Comparison of ENCODE assay signal across 10 mouse cellular contexts in the genomic region with DNA sequence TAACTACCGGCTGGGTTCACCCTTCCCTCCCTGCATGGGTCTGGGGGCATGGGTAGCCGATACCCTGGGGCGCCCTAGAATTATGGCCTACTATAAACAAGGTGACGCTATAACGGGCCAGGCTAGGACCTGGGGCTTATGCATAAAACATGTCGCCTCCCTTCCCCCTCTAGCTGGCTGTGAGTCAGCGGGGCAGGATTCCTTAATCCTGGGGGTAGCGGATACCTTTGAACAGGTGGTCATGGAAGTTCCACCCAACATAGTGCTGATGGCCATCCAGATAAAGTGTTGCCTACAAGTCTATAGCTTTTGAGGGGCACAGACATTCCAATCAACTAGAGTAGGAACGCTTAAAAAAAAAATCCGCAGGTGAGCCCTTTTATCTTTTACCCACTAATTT. TPM values are rescaled to one million over a fixed set of nuclear protein-coding genes. Genes with fewer than 3 reads are reported as not detected.
DNase-seq lines count a peak whose midpoint lies in the region; ATAC-seq and TF ChIP-seq lines count a peak whose summit lies in the region.
"Had no signal": no experiment of that assay in that cellular context is flagged by ENCODE, and none has a peak within 500 bp of the region (broad histone marks: within the 10 kb centered on the region; RNA-seq: fewer than 3 reads in every experiment).

No protein-coding gene starts in this region.

- H3K4me1 ChIP-seq in hindbrain, embryonic 11.5 days (replicated peaks; ENCODE audit: control insufficient read depth, insufficient read depth, low read length) = peaks cover 9% of the 10 kb centered on the region
- peaks cover 13% of the 10 kb centered on the region; the same call in 1 of the 2 replicates for H3K4me1 ChIP-seq in hindbrain, postnatal 0 days (ENCODE audit: insufficient read depth, low read length)
- H3K4me1 ChIP-seq in intestine, embryonic 15.5 days (replicated peaks) = peaks cover 31% of the 10 kb centered on the region

- H3K27ac ChIP-seq in hindbrain, embryonic 11.5 days (ENCODE audit: low read depth, low read length) = no peak overlapping the region
- H3K27ac ChIP-seq in hindbrain, postnatal 0 days = no peak overlapping the region
- H3K27ac ChIP-seq in intestine, embryonic 15.5 days = no peak overlapping the region

- H3K4me3 ChIP-seq in hindbrain, embryonic 11.5 days (ENCODE audit: low read depth, low read length) = no peak overlapping the region
- H3K4me3 ChIP-seq in hindbrain, postnatal 0 days (ENCODE audit: low read length) = no peak overlapping the region
- no peak overlapping the region; the same call in 1 of the 2 replicates for H3K4me3 ChIP-seq in intestine, embryonic 15.5 days (replicated peaks)

- TF ChIP-seq CTCF in hindbrain, postnatal 0 days (IDR thresholded peaks at IDR 0.05; ENCODE audit: low read depth) = no peak

- ATAC-seq in hindbrain, embryonic 11.5 days (ENCODE audit: low FRiP score) = peak; percentile 20; the same call in 1 of the 2 replicates
- no peak for ATAC-seq in hindbrain, postnatal 0 days
- no peak for ATAC-seq in intestine, embryonic 15.5 days
- no peak for ATAC-seq in erythroid progenitor cell, adult 5-6 weeks (replicated peaks; ENCODE audit: low FRiP score, poor library complexity, severe bottlenecking)

- H3K4me2 ChIP-seq in hindbrain, embryonic 11.5 days (replicated peaks; ENCODE audit: low read depth, low read length) = peak overlapping the region; percentile 85; the same call in 1 of the 2 replicates
- no peak overlapping the region for H3K4me2 ChIP-seq in hindbrain, postnatal 0 days (ENCODE audit: low read depth, low read length)
- H3K4me2 ChIP-seq in intestine, embryonic 15.5 days (replicated peaks) = peak overlapping the region; percentile 97

- H3K27me3 ChIP-seq in hindbrain, embryonic 11.5 days (ENCODE audit: control insufficient read depth, insufficient read depth, low read length) = peaks cover 55% of the 10 kb centered on the region
- H3K27me3 ChIP-seq in hindbrain, postnatal 0 days (ENCODE audit: insufficient read depth, low read length) = peaks cover 40% of the 10 kb centered on the region
- H3K27me3 ChIP-seq in intestine, embryonic 15.5 days (replicated peaks) = peaks cover 45% of the 10 kb centered on the region

- peak; percentile 29 for DNase-seq in hindbrain, embryonic 11.5 days (ENCODE audit: low spot score)
- DNase-seq in hindbrain, postnatal 0 days (ENCODE audit: low spot score) = no peak
- DNase-seq in ZHBTc4 (ENCODE audit: low read depth, low spot score) = peak; percentile 30
- DNase-seq in neural tube, embryonic 10.5 days (ENCODE audit: extremely low spot score, low spot score) = peak; percentile 22
- no peak for DNase-seq in cerebellum, postnatal 4 days (ENCODE audit: low spot score in 2 of 2)
- DNase-seq in thymus, postnatal 10 days (ENCODE audit: low spot score in 2 of 2) = no peak
- DNase-seq: cerebellum, adult 11 months; gastrocnemius, postnatal 14 days had no signal

- H3K36me3 ChIP-seq in hindbrain, embryonic 11.5 days (ENCODE audit: control insufficient read depth, insufficient read depth, low read length) = no peaks in the 10 kb centered on the region
- H3K36me3 ChIP-seq in hindbrain, postnatal 0 days (ENCODE audit: insufficient read depth, low read length) = no peaks in the 10 kb centered on the region
- no peaks in the 10 kb centered on the region for H3K36me3 ChIP-seq in intestine, embryonic 15.5 days

- H3K9ac ChIP-seq in hindbrain, embryonic 11.5 days (ENCODE audit: low read depth, low read length) = no peak overlapping the region
- H3K9ac ChIP-seq in hindbrain, postnatal 0 days (replicated peaks; ENCODE audit: low read length) = no peak overlapping the region
- no peak overlapping the region for H3K9ac ChIP-seq in intestine, embryonic 15.5 days

- WGBS in hindbrain, embryonic 11.5 days = 6% methylated on average over 10 of the region's 10 CpGs
- WGBS in hindbrain, postnatal 0 days = 5% methylated on average over 10 of the region's 10 CpGs
- WGBS in intestine, embryonic 15.5 days = 5% methylated on average over 10 of the region's 10 CpGs

- H3K9me3 ChIP-seq in hindbrain, embryonic 11.5 days (ENCODE audit: control insufficient read depth, low read length) = no peaks in the 10 kb centered on the region
- H3K9me3 ChIP-seq in hindbrain, postnatal 0 days (ENCODE audit: low read length) = no peaks in the 10 kb centered on the region
- no peaks in the 10 kb centered on the region for H3K9me3 ChIP-seq in intestine, embryonic 15.5 days

RNA-seq across cellular contexts. Expression of a gene that starts 2.0 kb away (rescaled TPM):
- 0.25 and 0.28 TPM in 2 replicates for polyA plus RNA-seq in hindbrain, embryonic 11.5 days (2014; fragmentation: Nextera tagmentation; extraction: Ambion mirVana)
- not detected in 2 replicates for total RNA-seq in hindbrain, postnatal 0 days (2014; rRNA removed)
- polyA plus RNA-seq in hindbrain, postnatal 0 days (2015; fragmentation: Nextera tagmentation; extraction: Ambion mirVana) = 0.09 TPM in 1 of 2 replicates, not detected in the other
- 1.1 and 1.9 TPM in 2 replicates for polyA plus RNA-seq in intestine, embryonic 15.5 days (2015; fragmentation: Nextera tagmentation; extraction: Ambion mirVana)
- not detected in 2 replicates for total RNA-seq in erythroid progenitor cell, adult 5-6 weeks (2015; ENCODE audit: low replicate concordance)
- total RNA-seq in erythroid progenitor cell, adult 5-6 weeks (2017; ENCODE audit: low replicate concordance) = not detected in 2 replicates
- total RNA-seq: gastrocnemius, postnatal 14 days had no signal

RNA-seq across cellular contexts. Expression of a gene that starts 38.8 kb away (rescaled TPM):
- polyA plus RNA-seq in hindbrain, embryonic 11.5 days (2014; fragmentation: Nextera tagmentation; extraction: Ambion mirVana) = 30.8 and 31.0 TPM in 2 replicates
- 22.7 and 23.5 TPM in 2 replicates for total RNA-seq in hindbrain, postnatal 0 days (2014; rRNA removed)
- polyA plus RNA-seq in hindbrain, postnatal 0 days (2015; fragmentation: Nextera tagmentation; extraction: Ambion mirVana) = 18.6 and 22.5 TPM in 2 replicates
- polyA plus RNA-seq in intestine, embryonic 15.5 days (2015; fragmentation: Nextera tagmentation; extraction: Ambion mirVana) = 41.1 and 46.9 TPM in 2 replicates
- total RNA-seq in erythroid progenitor cell, adult 5-6 weeks (2015; ENCODE audit: low replicate concordance) = 10.5 and 16.6 TPM in 2 replicates
- 11.7 and 23.0 TPM in 2 replicates for total RNA-seq in erythroid progenitor cell, adult 5-6 weeks (2017; ENCODE audit: low replicate concordance)

RNA-seq across cellular contexts. Expression of a gene that starts 38.9 kb away (rescaled TPM):
- polyA plus RNA-seq in hindbrain, embryonic 11.5 days (2014; fragmentation: Nextera tagmentation; extraction: Ambion mirVana) = 0.94 and 1.9 TPM in 2 replicates
- 2.4 TPM in 1 of 2 replicates, not detected in the other for total RNA-seq in hindbrain, postnatal 0 days (2014; rRNA removed)
- 2.8 and 3.1 TPM in 2 replicates for polyA plus RNA-seq in hindbrain, postnatal 0 days (2015; fragmentation: Nextera tagmentation; extraction: Ambion mirVana)
- polyA plus RNA-seq in intestine, embryonic 15.5 days (2015; fragmentation: Nextera tagmentation; extraction: Ambion mirVana) = 2.8 and 3.5 TPM in 2 replicates
- not detected in 2 replicates for total RNA-seq in erythroid progenitor cell, adult 5-6 weeks (2015; ENCODE audit: low replicate concordance)
- total RNA-seq in erythroid progenitor cell, adult 5-6 weeks (2017; ENCODE audit: low replicate concordance) = 12.1 TPM in 1 of 2 replicates, not detected in the other

RNA-seq across cellular contexts. Expression of a gene that starts 59.2 kb away (rescaled TPM):
- 104 and 108 TPM in 2 replicates for polyA plus RNA-seq in hindbrain, embryonic 11.5 days (2014; fragmentation: Nextera tagmentation; extraction: Ambion mirVana)
- 67.1 and 67.2 TPM in 2 replicates for total RNA-seq in hindbrain, postnatal 0 days (2014; rRNA removed)
- polyA plus RNA-seq in hindbrain, postnatal 0 days (2015; fragmentation: Nextera tagmentation; extraction: Ambion mirVana) = 68.1 and 71.6 TPM in 2 replicates
- 131 and 140 TPM in 2 replicates for polyA plus RNA-seq in intestine, embryonic 15.5 days (2015; fragmentation: Nextera tagmentation; extraction: Ambion mirVana)
- 93.7 and 130 TPM in 2 replicates for total RNA-seq in erythroid progenitor cell, adult 5-6 weeks (2015; ENCODE audit: low replicate concordance)
- 86.1 and 115 TPM in 2 replicates for total RNA-seq in erythroid progenitor cell, adult 5-6 weeks (2017; ENCODE audit: low replicate concordance)

RNA-seq across cellular contexts. Expression of a gene that starts 59.5 kb away (rescaled TPM):
- 15.8 and 17.2 TPM in 2 replicates for polyA plus RNA-seq in hindbrain, embryonic 11.5 days (2014; fragmentation: Nextera tagmentation; extraction: Ambion mirVana)
- 4.4 and 5.1 TPM in 2 replicates for total RNA-seq in hindbrain, postnatal 0 days (2014; rRNA removed)
- polyA plus RNA-seq in hindbrain, postnatal 0 days (2015; fragmentation: Nextera tagmentation; extraction: Ambion mirVana) = 6.5 and 6.6 TPM in 2 replicates
- 22.7 and 23.3 TPM in 2 replicates for polyA plus RNA-seq in intestine, embryonic 15.5 days (2015; fragmentation: Nextera tagmentation; extraction: Ambion mirVana)
- 4.2 and 5.4 TPM in 2 replicates for total RNA-seq in erythroid progenitor cell, adult 5-6 weeks (2015; ENCODE audit: low replicate concordance)
- total RNA-seq in erythroid progenitor cell, adult 5-6 weeks (2017; ENCODE audit: low replicate concordance) = 1.4 and 3.2 TPM in 2 replicates

Comparison
In these comparisons a context has a peak if more than half of its experiments do, and no peak if none do; other contexts are left out.
1. DNase-seq: peak in hindbrain, embryonic 11.5 days (single experiment), ZHBTc4 (single experiment) and neural tube, embryonic 10.5 days (single experiment); none in hindbrain, postnatal 0 days (single experiment), cerebellum, postnatal 4 days (0 of 2) and thymus, postnatal 10 days (0 of 2).